Mouse (Mus musculus): ENCODE measurements at regions not wholly inside any gene's neighbourhood (a gene's known extent, or its start where the extent isn't known, plus 50 kb on each side); places are given as distances from the start of the nearest gene placed in this dataset.
"Not testable (repeated sequence)": the region's sequence is repeated elsewhere in the genome, so short reads cannot be mapped to it uniquely, and the experiment has no call there.

GRCm38 (mm10) chr2:128288138-128288551 is 162.3 kb downstream of the Bcl2l11 start:
- H3K4me1 ChIP-seq (ENCODE audit: control insufficient read depth, insufficient read depth, low read length), result no peaks in the 10 kb centered on the region
- ATAC-seq (ENCODE audit: insufficient number of reproducible peaks, low FRiP score, low TSS enrichment, low read depth) (no peak), DNase-seq (ENCODE audit: low spot score) (no peak)
- no peak overlapping the region for H3K9ac ChIP-seq (ENCODE audit: low read length)
- no peak overlapping the region for H3K27ac ChIP-seq (replicated peaks; ENCODE audit: low read depth, low read length)
- no peaks in the 10 kb centered on the region; the same call in 1 of the 2 replicates for H3K9me3 ChIP-seq (ENCODE audit: control insufficient read depth, low read length)
- H3K36me3 ChIP-seq (ENCODE audit: control insufficient read depth, insufficient read depth, low read length), result no peaks in the 10 kb centered on the region
- no peak overlapping the region for H3K4me3 ChIP-seq (ENCODE audit: low read depth, low read length)
- no peak overlapping the region for H3K4me2 ChIP-seq (ENCODE audit: low read depth, severe bottlenecking)
- WGBS, result 51% methylated on average over 12 of the region's 12 CpGs
- H3K27me3 ChIP-seq (ENCODE audit: control insufficient read depth, insufficient read depth, low read length), result no peaks in the 10 kb centered on the region

GRCm38 (mm10) chr2:128290609-128291008 is 164.8 kb downstream of the Bcl2l11 start:
- H3K9ac ChIP-seq (ENCODE audit: low read length), result no peak overlapping the region
- no peak overlapping the region for H3K4me3 ChIP-seq (ENCODE audit: low read depth, low read length)
- ATAC-seq (ENCODE audit: insufficient number of reproducible peaks, low FRiP score, low TSS enrichment, low read depth) (no peak), DNase-seq (ENCODE audit: low spot score) (no peak)
- H3K27ac ChIP-seq (replicated peaks; ENCODE audit: low read depth, low read length), result no peak overlapping the region
- 91% methylated on average over 3 of the region's 3 CpGs for WGBS
- no peaks in the 10 kb centered on the region; the same call in 1 of the 2 replicates for H3K9me3 ChIP-seq (ENCODE audit: control insufficient read depth, low read length)
- no peaks in the 10 kb centered on the region for H3K36me3 ChIP-seq (ENCODE audit: control insufficient read depth, insufficient read depth, low read length)
- H3K4me1 ChIP-seq (ENCODE audit: control insufficient read depth, insufficient read depth, low read length), result no peaks in the 10 kb centered on the region
- no peaks in the 10 kb centered on the region for H3K27me3 ChIP-seq (ENCODE audit: control insufficient read depth, insufficient read depth, low read length)
- H3K4me2 ChIP-seq (ENCODE audit: low read depth, severe bottlenecking), result no peak overlapping the region

GRCm38 (mm10) chr2:128294610-128295009 is 168.8 kb downstream of the Bcl2l11 start:
- Histone ChIP-seq H3K4me2 (ENCODE audit: low read depth, severe bottlenecking) (no peak overlapping the region), H3K27me3 (ENCODE audit: control insufficient read depth, insufficient read depth, low read length) (no peaks in the 10 kb centered on the region), H3K9ac (ENCODE audit: low read length) (no peak overlapping the region), H3K27ac (replicated peaks; ENCODE audit: low read depth, low read length) (no peak overlapping the region), H3K9me3 (ENCODE audit: control insufficient read depth, low read length) (no peaks in the 10 kb centered on the region; the same call in 1 of the 2 replicates), H3K4me3 (ENCODE audit: low read depth, low read length) (no peak overlapping the region), H3K4me1 (ENCODE audit: control insufficient read depth, insufficient read depth, low read length) (no peaks in the 10 kb centered on the region), H3K36me3 (ENCODE audit: control insufficient read depth, insufficient read depth, low read length) (no peaks in the 10 kb centered on the region)
- WGBS, result 67% methylated on average over 3 of the region's 3 CpGs
- no peak for ATAC-seq (ENCODE audit: insufficient number of reproducible peaks, low FRiP score, low TSS enrichment, low read depth)
- DNase-seq (ENCODE audit: low spot score), result no peak

- Histone ChIP-seq H3K4me2 (ENCODE audit: low read depth, severe bottlenecking) (no peak overlapping the region), H3K27ac (replicated peaks; ENCODE audit: low read depth, low read length) (no peak overlapping the region), H3K27me3 (ENCODE audit: control insufficient read depth, insufficient read depth, low read length) (no peaks in the 10 kb centered on the region), H3K9me3 (ENCODE audit: control insufficient read depth, low read length) (no peaks in the 10 kb centered on the region; the same call in 1 of the 2 replicates), H3K4me1 (ENCODE audit: control insufficient read depth, insufficient read depth, low read length) (no peaks in the 10 kb centered on the region), H3K36me3 (ENCODE audit: control insufficient read depth, insufficient read depth, low read length) (no peaks in the 10 kb centered on the region), H3K9ac (ENCODE audit: low read length) (no peak overlapping the region), H3K4me3 (ENCODE audit: low read depth, low read length) (no peak overlapping the region)
- ATAC-seq (ENCODE audit: insufficient number of reproducible peaks, low FRiP score, low TSS enrichment, low read depth), result no peak
- DNase-seq (ENCODE audit: low spot score), result no peak
- WGBS, result 78% methylated on average over 11 of the region's 11 CpGs
Measured at GRCm38 (mm10) chr2:128295018-128295424, 169.2 kb downstream of the Bcl2l11 start.

GRCm38 (mm10) chr2:128295726-128296234 is 169.9 kb downstream of the Bcl2l11 start:
- ATAC-seq (ENCODE audit: insufficient number of reproducible peaks, low FRiP score, low TSS enrichment, low read depth), result no peak
- H3K27me3 ChIP-seq (ENCODE audit: control insufficient read depth, insufficient read depth, low read length), result no peaks in the 10 kb centered on the region
- H3K27ac ChIP-seq (replicated peaks; ENCODE audit: low read depth, low read length), result no peak overlapping the region
- WGBS, result 60% methylated on average over 3 of the region's 3 CpGs
- H3K4me2 ChIP-seq (ENCODE audit: low read depth, severe bottlenecking), result no peak overlapping the region
- H3K9ac ChIP-seq (ENCODE audit: low read length), result no peak overlapping the region
- no peaks in the 10 kb centered on the region; the same call in 1 of the 2 replicates for H3K9me3 ChIP-seq (ENCODE audit: control insufficient read depth, low read length)
- H3K4me1 ChIP-seq (ENCODE audit: control insufficient read depth, insufficient read depth, low read length), result no peaks in the 10 kb centered on the region
- H3K4me3 ChIP-seq (ENCODE audit: low read depth, low read length), result no peak overlapping the region
- no peaks in the 10 kb centered on the region for H3K36me3 ChIP-seq (ENCODE audit: control insufficient read depth, insufficient read depth, low read length)
- no peak for DNase-seq (ENCODE audit: low spot score)

- not testable (repeated sequence) for H3K9ac ChIP-seq (ENCODE audit: low read length); H3K4me1 ChIP-seq (ENCODE audit: control insufficient read depth, insufficient read depth, low read length); H3K9me3 ChIP-seq (ENCODE audit: control insufficient read depth, low read length); H3K4me2 ChIP-seq (ENCODE audit: low read depth, severe bottlenecking); ATAC-seq (ENCODE audit: insufficient number of reproducible peaks, low FRiP score, low TSS enrichment, low read depth); H3K27ac ChIP-seq (replicated peaks; ENCODE audit: low read depth, low read length); DNase-seq (ENCODE audit: low spot score); H3K4me3 ChIP-seq (ENCODE audit: low read depth, low read length); H3K27me3 ChIP-seq (ENCODE audit: control insufficient read depth, insufficient read depth, low read length); H3K36me3 ChIP-seq (ENCODE audit: control insufficient read depth, insufficient read depth, low read length)
- WGBS, result 64% methylated on average over 5 of the region's 5 CpGs
Measured at GRCm38 (mm10) chr2:128296423-128296822, 170.6 kb downstream of the Bcl2l11 start.

GRCm38 (mm10) chr2:128296897-128297296 is 171.1 kb downstream of the Bcl2l11 start:
- no peak overlapping the region for H3K4me3 ChIP-seq (ENCODE audit: low read depth, low read length)
- no peak for DNase-seq (ENCODE audit: low spot score)
- H3K9ac ChIP-seq (ENCODE audit: low read length), result no peak overlapping the region
- no peak overlapping the region for H3K4me2 ChIP-seq (ENCODE audit: low read depth, severe bottlenecking)
- H3K27me3 ChIP-seq (ENCODE audit: control insufficient read depth, insufficient read depth, low read length), result no peaks in the 10 kb centered on the region
- no peak for ATAC-seq (ENCODE audit: insufficient number of reproducible peaks, low FRiP score, low TSS enrichment, low read depth)
- H3K36me3 ChIP-seq (ENCODE audit: control insufficient read depth, insufficient read depth, low read length), result no peaks in the 10 kb centered on the region
- no peak overlapping the region for H3K27ac ChIP-seq (replicated peaks; ENCODE audit: low read depth, low read length)
- no peaks in the 10 kb centered on the region for H3K9me3 ChIP-seq (ENCODE audit: control insufficient read depth, low read length)
- WGBS, result 27% methylated on average over 5 of the region's 5 CpGs
- 0 out of 2 replicates have a peak, but pooled peaks cover 5% of the 10 kb centered on the region for H3K4me1 ChIP-seq (ENCODE audit: control insufficient read depth, insufficient read depth, low read length)

GRCm38 (mm10) chr2:128297821-128298220 is 172.0 kb downstream of the Bcl2l11 start:
- no peak overlapping the region for H3K27ac ChIP-seq (replicated peaks; ENCODE audit: low read depth, low read length)

GRCm38 (mm10) chr2:128298996-128299395 is 173.2 kb downstream of the Bcl2l11 start:
- Histone ChIP-seq H3K9me3 (ENCODE audit: control insufficient read depth, low read length) (no peaks in the 10 kb centered on the region), H3K4me1 (ENCODE audit: control insufficient read depth, insufficient read depth, low read length) (0 out of 2 replicates have a peak, but pooled peaks cover 8% of the 10 kb centered on the region), H3K36me3 (ENCODE audit: control insufficient read depth, insufficient read depth, low read length) (no peaks in the 10 kb centered on the region), H3K4me3 (ENCODE audit: low read depth, low read length) (no peak overlapping the region), H3K27ac (replicated peaks; ENCODE audit: low read depth, low read length) (no peak overlapping the region), H3K9ac (ENCODE audit: low read length) (no peak overlapping the region), H3K27me3 (ENCODE audit: control insufficient read depth, insufficient read depth, low read length) (no peaks in the 10 kb centered on the region), H3K4me2 (ENCODE audit: low read depth, severe bottlenecking) (no peak overlapping the region)
- DNase-seq (ENCODE audit: low spot score) (no peak), ATAC-seq (ENCODE audit: insufficient number of reproducible peaks, low FRiP score, low TSS enrichment, low read depth) (no peak)
- 88% methylated on average over 8 of the region's 8 CpGs for WGBS

More at GRCm38 (mm10) chr2:128297821-128298220, 172.0 kb downstream of the Bcl2l11 start:
- Histone ChIP-seq H3K27me3 (ENCODE audit: control insufficient read depth, insufficient read depth, low read length) (no peaks in the 10 kb centered on the region), H3K4me3 (ENCODE audit: low read depth, low read length) (no peak overlapping the region), H3K4me1 (ENCODE audit: control insufficient read depth, insufficient read depth, low read length) (0 out of 2 replicates have a peak, but pooled peaks cover 8% of the 10 kb centered on the region), H3K9ac (ENCODE audit: low read length) (no peak overlapping the region), H3K36me3 (ENCODE audit: control insufficient read depth, insufficient read depth, low read length) (no peaks in the 10 kb centered on the region), H3K4me2 (ENCODE audit: low read depth, severe bottlenecking) (no peak overlapping the region), H3K9me3 (ENCODE audit: control insufficient read depth, low read length) (no peaks in the 10 kb centered on the region)
- no peak for ATAC-seq (ENCODE audit: insufficient number of reproducible peaks, low FRiP score, low TSS enrichment, low read depth)
- no peak for DNase-seq (ENCODE audit: low spot score)
- WGBS, result 43% methylated on average over 5 of the region's 5 CpGs
